Mouse (Mus musculus) mammary gland, adult 2 months (tissue): ENCODE data around the gene 4930512M02Rik. TPM values are rescaled to one million over a fixed set of nuclear protein-coding genes. Genes with fewer than 3 reads are reported as not detected.

ENCODE experiments used
- polyA plus RNA-seq: library from polyadenylated mRNA; depleted of rRNA; stranded (reverse); fragments of >200 nt; gene quantifications from 2 replicates; pipeline ENCODE4 v1.2.3, GENCODE M21; 2012; ENCODE audit warnings: low replicate concordance; rRNA removed

Gene 4930512M02Rik
- not detected in 2 replicates for polyA plus RNA-seq

GRCm38 (mm10) chr11:11627735-11628134 is at the start of gene 4930512M02Rik:
TSS of gene 4930512M02Rik (minus strand) at chr11:11627835.

Other genes starting within 250 kb of the 4930512M02Rik start
- gene Spata48, start 165.7 kb downstream of the 4930512M02Rik start, polyA plus RNA-seq = 0.78 and 0.98 TPM in 2 replicates
- gene Zpbp, start 165.4 kb downstream of the 4930512M02Rik start, polyA plus RNA-seq = 0.11 and 0.35 TPM in 2 replicates
- gene Ikzf1, start 57.2 kb upstream of the 4930512M02Rik start, polyA plus RNA-seq = 60.3 and 264 TPM in 2 replicates
- gene Fignl1, start 181.1 kb upstream of the 4930512M02Rik start, polyA plus RNA-seq = 0.33 and 0.44 TPM in 2 replicates